Mouse (Mus musculus): ENCODE data around the gene Hsd17b10. TPM values are rescaled to one million over a fixed set of nuclear protein-coding genes. Genes with fewer than 3 reads are reported as not detected.

The Hsd17b10 gene
- polyA plus RNA-seq (2012; rRNA removed) = 7.6 and 10.0 TPM in 2 replicates

- Histone ChIP-seq H3K36me3 (ENCODE audit: control insufficient read depth, insufficient read depth, low read length) (no peaks in the 10 kb centered on the region), H3K27me3 (ENCODE audit: control insufficient read depth, insufficient read depth, low read length) (no peaks in the 10 kb centered on the region), H3K4me1 (ENCODE audit: control insufficient read depth, insufficient read depth, low read length) (no peaks in the 10 kb centered on the region), H3K27ac (ENCODE audit: control insufficient read depth, insufficient read depth, low read depth, low read length) (no peak within 1 kb of the TSS), H3K4me3 (ENCODE audit: control insufficient read depth, low read depth, low read length) (peak within 1 kb of the TSS; percentile 77)
- TF ChIP-seq CTCF (IDR thresholded peaks at IDR 0.05; ENCODE audit: control insufficient read depth, insufficient read depth, insufficient replicate concordance, low read depth, low read length) (no peak), POLR2A (IDR thresholded peaks at IDR 0.05; ENCODE audit: control insufficient read depth, low read depth, low read length) (peak; percentile 55; the same call in 1 of the 2 replicates)
Measured at GRCm38 (mm10) chrX:152001737-152002710, at the start of gene Hsd17b10. Gene Hsd17b10, plus strand, starts transcription at chrX:152001845.

- Histone ChIP-seq H3K4me1 (ENCODE audit: control insufficient read depth, insufficient read depth, low read length) (no peaks in the 10 kb centered on the region), H3K27me3 (ENCODE audit: control insufficient read depth, insufficient read depth, low read length) (no peaks in the 10 kb centered on the region), H3K27ac (ENCODE audit: control insufficient read depth, insufficient read depth, low read depth, low read length) (no peak overlapping the region), H3K36me3 (ENCODE audit: control insufficient read depth, insufficient read depth, low read length) (no peaks in the 10 kb centered on the region), H3K4me3 (ENCODE audit: control insufficient read depth, low read depth, low read length) (no peak overlapping the region)
- TF ChIP-seq CTCF (IDR thresholded peaks at IDR 0.05; ENCODE audit: control insufficient read depth, insufficient read depth, insufficient replicate concordance, low read depth, low read length) (no peak), POLR2A (IDR thresholded peaks at IDR 0.05; ENCODE audit: control insufficient read depth, low read depth, low read length) (no peak)
Measured at GRCm38 (mm10) chrX:151999006-151999710, 2.5 kb upstream of the Hsd17b10 start.

GRCm38 (mm10) chrX:152001182-152001684 is 412 bp upstream of the Hsd17b10 start:
- Histone ChIP-seq H3K4me3 (ENCODE audit: control insufficient read depth, low read depth, low read length) (peak overlapping the region; percentile 77), H3K36me3 (ENCODE audit: control insufficient read depth, insufficient read depth, low read length) (no peaks in the 10 kb centered on the region), H3K27me3 (ENCODE audit: control insufficient read depth, insufficient read depth, low read length) (no peaks in the 10 kb centered on the region), H3K27ac (ENCODE audit: control insufficient read depth, insufficient read depth, low read depth, low read length) (no peak overlapping the region), H3K4me1 (ENCODE audit: control insufficient read depth, insufficient read depth, low read length) (no peaks in the 10 kb centered on the region)
- no peak for TF ChIP-seq POLR2A (IDR thresholded peaks at IDR 0.05; ENCODE audit: control insufficient read depth, low read depth, low read length)
- no peak for TF ChIP-seq CTCF (IDR thresholded peaks at IDR 0.05; ENCODE audit: control insufficient read depth, insufficient read depth, insufficient replicate concordance, low read depth, low read length)

- TF ChIP-seq POLR2A (IDR thresholded peaks at IDR 0.05; ENCODE audit: control insufficient read depth, low read depth, low read length) = no peak
- TF ChIP-seq CTCF (IDR thresholded peaks at IDR 0.05; ENCODE audit: control insufficient read depth, insufficient read depth, insufficient replicate concordance, low read depth, low read length) = no peak
- no peak overlapping the region for H3K27ac ChIP-seq (ENCODE audit: control insufficient read depth, insufficient read depth, low read depth, low read length)
- H3K4me1 ChIP-seq (ENCODE audit: control insufficient read depth, insufficient read depth, low read length) = no peaks in the 10 kb centered on the region
- no peak overlapping the region for H3K4me3 ChIP-seq (ENCODE audit: control insufficient read depth, low read depth, low read length)
- H3K27me3 ChIP-seq (ENCODE audit: control insufficient read depth, insufficient read depth, low read length) = no peaks in the 10 kb centered on the region
- no peaks in the 10 kb centered on the region for H3K36me3 ChIP-seq (ENCODE audit: control insufficient read depth, insufficient read depth, low read length)
Measured at GRCm38 (mm10) chrX:152002865-152003264, 1.2 kb downstream of the Hsd17b10 start.

GRCm38 (mm10) chrX:152007863-152008262 is 6.2 kb downstream of the Hsd17b10 start:
- Histone ChIP-seq H3K4me3 (ENCODE audit: control insufficient read depth, low read depth, low read length) (no peak overlapping the region), H3K27me3 (ENCODE audit: control insufficient read depth, insufficient read depth, low read length) (no peaks in the 10 kb centered on the region)

GRCm38 (mm10) chrX:152015752-152016150 is 14.1 kb downstream of the Hsd17b10 start:
- H3K4me1 ChIP-seq (ENCODE audit: control insufficient read depth, insufficient read depth, low read length) = no peaks in the 10 kb centered on the region
- no peaks in the 10 kb centered on the region for H3K27me3 ChIP-seq (ENCODE audit: control insufficient read depth, insufficient read depth, low read length)
- TF ChIP-seq CTCF (IDR thresholded peaks at IDR 0.05; ENCODE audit: control insufficient read depth, insufficient read depth, insufficient replicate concordance, low read depth, low read length) (no peak), POLR2A (IDR thresholded peaks at IDR 0.05; ENCODE audit: control insufficient read depth, low read depth, low read length) (no peak)

More at GRCm38 (mm10) chrX:152007863-152008262, 6.2 kb downstream of the Hsd17b10 start:
- Histone ChIP-seq H3K36me3 (ENCODE audit: control insufficient read depth, insufficient read depth, low read length) (no peaks in the 10 kb centered on the region), H3K27ac (ENCODE audit: control insufficient read depth, insufficient read depth, low read depth, low read length) (no peak overlapping the region), H3K4me1 (ENCODE audit: control insufficient read depth, insufficient read depth, low read length) (no peaks in the 10 kb centered on the region)
- TF ChIP-seq POLR2A (IDR thresholded peaks at IDR 0.05; ENCODE audit: control insufficient read depth, low read depth, low read length) (no peak), CTCF (IDR thresholded peaks at IDR 0.05; ENCODE audit: control insufficient read depth, insufficient read depth, insufficient replicate concordance, low read depth, low read length) (no peak)

More at GRCm38 (mm10) chrX:152015752-152016150, 14.1 kb downstream of the Hsd17b10 start:
- H3K4me3 ChIP-seq (ENCODE audit: control insufficient read depth, low read depth, low read length) = peak overlapping the region; percentile 98
- peak overlapping the region; percentile 87 for H3K27ac ChIP-seq (ENCODE audit: control insufficient read depth, insufficient read depth, low read depth, low read length)
- no peaks in the 10 kb centered on the region for H3K36me3 ChIP-seq (ENCODE audit: control insufficient read depth, insufficient read depth, low read length)
